Mouse (Mus musculus) kidney, adult 2 months (tissue): ENCODE data around the gene Cul3. TPM values are rescaled to one million over a fixed set of nuclear protein-coding genes. Genes with fewer than 3 reads are reported as not detected.

Source experiments
- DNase-seq: peaks from one replicate; pipeline ENCODE4 v3.0.0; 2021
- H3K27ac ChIP-seq: fragments of 200-500 bp; 2 replicates; pipeline ENCODE4 v1.5.1; 2012; ENCODE audit warnings: low read depth, low read length, control low read depth, inconsistent platforms; ENCODE audit not compliant: insufficient read depth
- H3K27me3 ChIP-seq: fragments of 200-500 bp; replicated peaks from 2 replicates; pipeline ENCODE4 v1.6.1; 2012; ENCODE audit warnings: mild to moderate bottlenecking, moderate library complexity, low read length, inconsistent platforms; ENCODE audit not compliant: control insufficient read depth, insufficient read depth
- H3K36me3 ChIP-seq: fragments of 200-500 bp; 2 replicates; pipeline ENCODE4 v1.6.1; 2012; ENCODE audit warnings: mild to moderate bottlenecking, moderate library complexity, low read length, inconsistent platforms; ENCODE audit not compliant: control insufficient read depth, insufficient read depth
- H3K4me1 ChIP-seq: fragments of 200-500 bp; 2 replicates; pipeline ENCODE4 v1.6.1; 2011; ENCODE audit warnings: low read length; ENCODE audit not compliant: control insufficient read depth, insufficient read depth
- H3K4me3 ChIP-seq: fragments of 200-500 bp; 2 replicates; pipeline ENCODE4 v1.5.1; 2011; ENCODE audit warnings: mild to moderate bottlenecking, low read depth, low read length, control low read depth; ENCODE audit not compliant: insufficient read depth
- CTCF ChIP-seq: fragments of 200-500 bp; conservative IDR thresholded peaks from 2 replicates; pipeline ENCODE4 v1.5.1; 2011; ENCODE audit warnings: low read depth, mild to moderate bottlenecking, control low read depth, low read length, moderate library complexity, mixed read lengths; ENCODE audit not compliant: insufficient read depth, insufficient read length
- POLR2A ChIP-seq: fragments of 200-500 bp; IDR thresholded peaks from one replicate; pipeline ENCODE4 v1.6.1; 2011; ENCODE audit warnings: low read depth, low read length, control low read depth
- WGBS: fragments of 180-500 bp; shearing (Covaris S2); methylation state at CpG from one replicate; pipeline ENCODE4 v1.1.7; 2018; 5-methylcytosine and 5-hydroxymethylcytosine counted together
- polyA plus RNA-seq: library from polyadenylated mRNA; depleted of rRNA; stranded (reverse); fragments of >200 nt; gene quantifications from 2 replicates; pipeline ENCODE4 v1.2.3, GENCODE M21; 2012; rRNA removed

The Cul3 gene
- polyA plus RNA-seq, 1 experiment: 23.9 TPM

GRCm38 (mm10) chr1:80224839-80225412, 115.4 kb downstream of the Cul3 start:
- WGBS: 39% methylated on average over 3 of the region's 3 CpGs
- H3K36me3 ChIP-seq: no peaks in the 10 kb centered on the region
- no peaks in the 10 kb centered on the region for H3K27me3 ChIP-seq
- no peaks in the 10 kb centered on the region for H3K4me1 ChIP-seq
- TF ChIP-seq POLR2A: no peak
- TF ChIP-seq CTCF: no peak
- H3K4me3 ChIP-seq: no peak overlapping the region
- no peak overlapping the region for H3K27ac ChIP-seq
- DNase-seq: no peak

GRCm38 (mm10) chr1:80221151-80221550, 119.1 kb downstream of the Cul3 start:
- H3K27me3 ChIP-seq: no peaks in the 10 kb centered on the region
- no peak overlapping the region for H3K27ac ChIP-seq
- TF ChIP-seq POLR2A: no peak
- no peak for DNase-seq
- H3K4me1 ChIP-seq: no peaks in the 10 kb centered on the region
- no peaks in the 10 kb centered on the region for H3K36me3 ChIP-seq
- no peak overlapping the region for H3K4me3 ChIP-seq
- 36% methylated on average over 4 of the region's 4 CpGs for WGBS

DNA sequence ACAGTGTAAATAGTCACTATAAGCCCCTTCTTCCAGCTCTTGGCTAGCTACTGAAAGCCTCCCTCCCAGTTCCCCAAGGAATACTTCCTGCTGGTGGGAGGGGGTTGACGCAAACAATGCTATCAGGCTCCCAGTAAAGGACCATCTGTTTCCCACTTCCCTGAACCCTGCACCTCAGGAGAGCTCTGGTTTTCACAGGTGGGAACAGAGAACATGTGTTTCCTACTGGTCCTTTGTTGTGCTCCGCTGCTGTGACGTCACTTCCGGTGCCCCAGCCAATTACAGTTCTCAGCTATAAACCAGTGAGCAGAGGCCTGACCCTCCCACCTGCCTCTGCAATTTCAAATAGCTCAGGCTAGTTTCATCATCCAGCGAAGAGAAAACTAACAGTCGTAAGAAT, 122.0 kb downstream of the Cul3 start, which contains the start of gene Fam124b:
Gene Fam124b (minus strand): TSS at position 206 of the 400 bp plus-strand sequence.
- H3K27ac ChIP-seq: no peak within 1 kb of the TSS
- no peaks in the 10 kb centered on the region for H3K27me3 ChIP-seq
- no peak within 1 kb of the TSS for H3K4me3 ChIP-seq
- no peaks in the 10 kb centered on the region for H3K4me1 ChIP-seq
- TF ChIP-seq POLR2A (no peak), CTCF (no peak)
- WGBS: 68% methylated on average over 6 of the region's 6 CpGs
- H3K36me3 ChIP-seq: no peaks in the 10 kb centered on the region
- DNase-seq: peak; percentile 18

Other genes starting within 250 kb of the Cul3 start
- 0.08 TPM in 1 of 2 replicates, not detected in the other for gene Fam124b, start 122.0 kb downstream of the Cul3 start, polyA plus RNA-seq
- not detected in 2 replicates for gene Gm45261, start 121.0 kb upstream of the Cul3 start, polyA plus RNA-seq